Mouse (Mus musculus) lung, embryonic 15.5 days (tissue): ENCODE measurements around the gene C2cd3. TPM values are rescaled to one million over a fixed set of nuclear protein-coding genes. Genes with fewer than 3 reads are reported as not detected.
A peak's percentile ranks its signal among the peaks of the same experiment; 100 is the strongest.

ENCODE experiments used
- ATAC-seq: fragments of 200-750 bp; cut with Nextera tagmentation; 2 replicates; pipeline ENCODE4 v1.8.0; 2017; ENCODE audit warnings: moderate number of reproducible peaks, borderline replicate concordance; ENCODE audit not compliant: low FRiP score, low TSS enrichment; ENCODE audit errors: extremely low read depth
- H3K27ac ChIP-seq: fragments of 300-500 bp; sonication (generic); 2 replicates; pipeline ENCODE4 v1.5.1; 2015; ENCODE audit warnings: moderate library complexity, mild to moderate bottlenecking, inconsistent platforms
- H3K27me3 ChIP-seq: fragments of 300-500 bp; sonication (generic); 2 replicates; pipeline ENCODE4 v1.6.1; 2015; ENCODE audit warnings: inconsistent platforms
- H3K36me3 ChIP-seq: fragments of 300-500 bp; sonication (generic); 2 replicates; pipeline ENCODE4 v1.6.1; 2015; ENCODE audit warnings: inconsistent platforms
- H3K4me1 ChIP-seq: fragments of 300-500 bp; sonication (generic); 2 replicates; pipeline ENCODE4 v1.6.1; 2015; ENCODE audit warnings: inconsistent platforms
- H3K4me2 ChIP-seq: fragments of 300-500 bp; sonication (generic); 2 replicates; pipeline ENCODE4 v1.6.1; 2015; ENCODE audit warnings: inconsistent platforms, mild to moderate bottlenecking, moderate library complexity
- H3K4me3 ChIP-seq: fragments of 300-500 bp; sonication (generic); 2 replicates; pipeline ENCODE4 v1.5.1; 2015; ENCODE audit warnings: mild to moderate bottlenecking, inconsistent platforms
- H3K9ac ChIP-seq: fragments of 300-500 bp; sonication (generic); 2 replicates; pipeline ENCODE4 v1.6.1; 2015; ENCODE audit warnings: inconsistent platforms
- H3K9me3 ChIP-seq: fragments of 300-500 bp; sonication (generic); 2 replicates; pipeline ENCODE4 v1.6.1; 2016; ENCODE audit warnings: inconsistent platforms
- WGBS: fragments of 180-500 bp; shearing (Covaris S2); methylation state at CpG from one replicate; pipeline ENCODE4 v1.1.7; 2015; 5-methylcytosine and 5-hydroxymethylcytosine counted together
- polyA plus RNA-seq: library from polyadenylated mRNA; unstranded; fragments of >200 nt; fragmentation: Nextera tagmentation; extraction: Ambion mirVana; gene quantifications from 2 replicates; pipeline ENCODE4 v1.2.1, GENCODE M21; 2015

The C2cd3 gene
- polyA plus RNA-seq, 1 experiment from 2014 or later = 20.7 TPM

GRCm38 (mm10) chr7:100364888-100365287, 7.1 kb upstream of the C2cd3 start:
- 39% methylated on average over 6 of the region's 6 CpGs for WGBS
- Histone ChIP-seq H3K4me1 (0 out of 2 replicates have a peak, but pooled peaks cover 5% of the 10 kb centered on the region), H3K4me3 (no peak overlapping the region), H3K9me3 (no peaks in the 10 kb centered on the region), H3K27me3 (no peaks in the 10 kb centered on the region), H3K4me2 (no peak overlapping the region), H3K9ac (no peak overlapping the region), H3K36me3 (no peaks in the 10 kb centered on the region), H3K27ac (no peak overlapping the region)
- no peak for ATAC-seq

DNA sequence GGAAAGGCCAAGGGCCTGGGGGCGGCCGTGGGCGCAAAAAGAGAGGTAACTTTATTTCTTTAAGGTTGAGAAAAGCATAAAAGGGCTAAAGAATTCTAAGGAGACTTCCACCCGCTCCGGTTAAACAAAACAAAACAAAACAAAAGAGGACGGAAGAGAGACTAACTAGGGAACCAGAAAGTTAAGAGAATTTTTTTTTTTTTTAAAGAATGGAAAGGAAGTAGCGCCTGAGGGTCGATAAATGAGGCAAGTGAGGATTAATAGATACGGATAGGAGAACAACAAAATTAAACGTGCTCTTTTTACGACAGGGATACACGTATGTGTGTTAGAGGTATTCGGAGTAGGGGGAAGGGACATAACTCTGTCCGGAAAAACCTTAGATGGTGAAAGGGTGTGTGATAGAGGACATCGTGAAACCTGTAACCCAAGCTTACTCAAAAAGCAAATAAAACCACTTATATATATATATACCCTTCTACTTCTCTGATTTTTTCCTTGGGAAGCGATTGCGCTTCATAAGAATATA, 483 bp downstream of the C2cd3 start:
- no peaks in the 10 kb centered on the region for H3K27me3 ChIP-seq
- WGBS = 6% methylated on average over 17 of the region's 17 CpGs
- H3K27ac ChIP-seq = peak overlapping the region; percentile 80
- H3K36me3 ChIP-seq = 0 out of 2 replicates have a peak, but pooled peaks cover 3% of the 10 kb centered on the region
- peaks cover 18% of the 10 kb centered on the region for H3K4me1 ChIP-seq
- H3K4me3 ChIP-seq = peak overlapping the region; percentile 78
- no peaks in the 10 kb centered on the region for H3K9me3 ChIP-seq
- peak overlapping the region; percentile 48 for H3K9ac ChIP-seq
- peak overlapping the region; percentile 58 for H3K4me2 ChIP-seq
- no peak for ATAC-seq

- Histone ChIP-seq H3K27me3 (no peaks in the 10 kb centered on the region), H3K4me3 (no peak overlapping the region), H3K4me1 (no peaks in the 10 kb centered on the region), H3K27ac (no peak overlapping the region), H3K4me2 (no peak overlapping the region), H3K9ac (no peak overlapping the region), H3K9me3 (no peaks in the 10 kb centered on the region), H3K36me3 (peaks cover 30% of the 10 kb centered on the region)
- no peak for ATAC-seq
- 76% methylated on average over 2 of the region's 2 CpGs for WGBS
These were observed 6.2 kb downstream of the C2cd3 start for GRCm38 (mm10) chr7:100378257-100378656.

GRCm38 (mm10) chr7:100381161-100381560, 9.1 kb downstream of the C2cd3 start:
- H3K9me3 ChIP-seq = no peaks in the 10 kb centered on the region
- H3K27ac ChIP-seq = no peak overlapping the region
- no peak for ATAC-seq
- H3K4me1 ChIP-seq = no peaks in the 10 kb centered on the region
- peaks cover 35% of the 10 kb centered on the region for H3K36me3 ChIP-seq
- no peaks in the 10 kb centered on the region for H3K27me3 ChIP-seq
- H3K9ac ChIP-seq = no peak overlapping the region
- no peak overlapping the region for H3K4me2 ChIP-seq
- H3K4me3 ChIP-seq = no peak overlapping the region

GRCm38 (mm10) chr7:100383207-100383606, 11.2 kb downstream of the C2cd3 start:
- Histone ChIP-seq H3K9me3 (no peaks in the 10 kb centered on the region), H3K36me3 (peaks cover 29% of the 10 kb centered on the region), H3K4me1 (no peaks in the 10 kb centered on the region), H3K27me3 (no peaks in the 10 kb centered on the region), H3K27ac (no peak overlapping the region), H3K4me2 (no peak overlapping the region), H3K9ac (no peak overlapping the region), H3K4me3 (no peak overlapping the region)
- ATAC-seq = no peak
- WGBS = 79% methylated on average over 2 of the region's 2 CpGs

- H3K27me3 ChIP-seq = no peaks in the 10 kb centered on the region
- WGBS = 86% methylated on average over 2 of the region's 2 CpGs
- no peak overlapping the region for H3K9ac ChIP-seq
- H3K4me1 ChIP-seq = no peaks in the 10 kb centered on the region
- H3K36me3 ChIP-seq = peaks cover 24% of the 10 kb centered on the region; the same call in 1 of the 2 replicates
- H3K4me2 ChIP-seq = no peak overlapping the region
- no peak overlapping the region for H3K4me3 ChIP-seq
- no peak for ATAC-seq
- no peaks in the 10 kb centered on the region for H3K9me3 ChIP-seq
- no peak overlapping the region for H3K27ac ChIP-seq
These were observed 16.1 kb downstream of the C2cd3 start for GRCm38 (mm10) chr7:100388174-100388573.

DNA sequence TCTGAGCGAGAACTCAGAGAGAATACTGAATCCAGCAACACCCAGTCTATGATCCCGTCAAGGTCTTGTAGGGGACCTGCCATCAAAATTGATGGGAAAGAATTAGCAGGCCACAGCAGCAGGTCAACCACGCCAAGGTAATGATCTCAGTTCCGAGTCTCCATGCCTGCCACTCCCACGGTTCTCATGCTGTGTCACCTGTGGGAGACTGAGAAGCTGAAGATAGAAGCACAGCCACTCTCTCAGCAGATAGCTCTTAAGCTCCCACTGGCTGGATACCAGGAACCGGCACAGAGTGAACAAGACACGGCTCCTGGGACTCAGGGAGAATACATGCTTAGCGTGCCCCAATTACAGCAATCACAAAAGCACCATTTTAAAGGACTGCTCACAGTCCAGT, 18.1 kb downstream of the C2cd3 start:
- Histone ChIP-seq H3K4me2 (no peak overlapping the region), H3K27ac (no peak overlapping the region), H3K9ac (no peak overlapping the region), H3K4me1 (no peaks in the 10 kb centered on the region), H3K36me3 (peaks cover 28% of the 10 kb centered on the region; the same call in 1 of the 2 replicates), H3K9me3 (no peaks in the 10 kb centered on the region), H3K27me3 (no peaks in the 10 kb centered on the region), H3K4me3 (no peak overlapping the region)
- no peak for ATAC-seq
- WGBS = 80% methylated on average over 8 of the region's 8 CpGs

DNA sequence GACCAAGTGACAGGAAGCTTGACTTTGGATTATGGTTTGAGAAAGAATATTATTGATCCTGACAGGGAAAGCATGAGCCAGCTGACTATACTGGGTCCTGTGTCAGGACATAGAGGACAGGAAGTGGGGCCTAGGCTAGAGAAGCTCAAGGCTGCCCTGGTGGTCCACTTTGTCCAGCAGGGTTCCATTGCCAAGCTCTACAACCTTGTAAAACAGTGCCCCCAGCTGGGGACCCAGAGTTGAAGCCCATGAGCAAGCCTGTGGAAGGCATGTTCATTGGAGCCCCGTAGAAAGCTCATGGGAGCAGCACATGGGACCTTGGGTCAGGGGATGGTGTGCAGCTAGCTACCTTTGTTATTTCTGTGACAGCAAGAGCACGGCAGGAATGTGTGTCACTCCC, 20.2 kb downstream of the C2cd3 start:
- Histone ChIP-seq H3K4me1 (no peaks in the 10 kb centered on the region), H3K9ac (no peak overlapping the region), H3K27me3 (no peaks in the 10 kb centered on the region), H3K4me3 (no peak overlapping the region), H3K36me3 (peaks cover 42% of the 10 kb centered on the region), H3K4me2 (no peak overlapping the region), H3K9me3 (no peaks in the 10 kb centered on the region), H3K27ac (no peak overlapping the region)
- ATAC-seq = no peak
- 76% methylated on average over 2 of the region's 2 CpGs for WGBS

DNA sequence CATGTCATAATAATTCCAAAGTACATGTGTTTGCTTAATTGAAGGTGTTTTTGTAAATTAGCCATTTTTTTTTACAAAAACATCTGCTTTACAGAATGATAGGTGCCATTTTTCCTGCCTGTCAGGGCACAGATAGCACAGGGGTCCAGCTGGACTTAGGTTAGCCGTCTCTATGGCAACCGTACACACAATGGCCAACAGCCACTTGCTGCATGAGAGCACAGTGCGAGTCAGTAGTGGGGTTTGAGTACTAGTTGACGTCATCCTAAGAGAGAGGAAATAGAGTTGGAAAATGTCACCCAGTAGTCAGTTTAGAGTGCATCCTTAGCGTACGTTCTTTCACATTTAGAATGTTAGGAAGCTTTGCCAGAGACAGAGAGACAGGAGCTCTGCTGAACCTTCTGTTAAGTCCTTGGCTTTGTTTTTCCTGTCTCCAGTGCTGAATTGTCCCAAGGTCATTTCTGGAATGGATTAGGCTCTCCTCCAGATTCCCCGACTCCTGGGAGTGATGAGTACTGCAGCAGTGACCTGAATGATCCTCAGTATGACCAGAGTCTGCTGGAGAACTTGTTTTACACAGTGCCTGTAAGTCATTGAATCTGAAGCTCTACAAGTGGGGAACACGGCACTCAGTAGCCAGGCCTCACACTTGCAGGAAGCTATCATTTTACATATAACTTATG, 27.3 kb downstream of the C2cd3 start:
- Histone ChIP-seq H3K36me3 (peaks cover 52% of the 10 kb centered on the region), H3K4me3 (no peak overlapping the region), H3K27ac (no peak overlapping the region), H3K4me1 (no peaks in the 10 kb centered on the region), H3K9me3 (no peaks in the 10 kb centered on the region), H3K27me3 (no peaks in the 10 kb centered on the region), H3K4me2 (no peak overlapping the region), H3K9ac (no peak overlapping the region)
- ATAC-seq = no peak
- 67% methylated on average over 8 of the region's 8 CpGs for WGBS

- no peaks in the 10 kb centered on the region for H3K4me1 ChIP-seq
- no peak overlapping the region for H3K4me2 ChIP-seq
- H3K27ac ChIP-seq = no peak overlapping the region
- H3K36me3 ChIP-seq = peaks cover 49% of the 10 kb centered on the region
- ATAC-seq = no peak
- no peaks in the 10 kb centered on the region for H3K27me3 ChIP-seq
- WGBS = 57% methylated on average over 4 of the region's 4 CpGs
- H3K9me3 ChIP-seq = no peaks in the 10 kb centered on the region
- no peak overlapping the region for H3K4me3 ChIP-seq
- H3K9ac ChIP-seq = no peak overlapping the region
These were observed 29.0 kb downstream of the C2cd3 start for GRCm38 (mm10) chr7:100400899-100401539.

DNA sequence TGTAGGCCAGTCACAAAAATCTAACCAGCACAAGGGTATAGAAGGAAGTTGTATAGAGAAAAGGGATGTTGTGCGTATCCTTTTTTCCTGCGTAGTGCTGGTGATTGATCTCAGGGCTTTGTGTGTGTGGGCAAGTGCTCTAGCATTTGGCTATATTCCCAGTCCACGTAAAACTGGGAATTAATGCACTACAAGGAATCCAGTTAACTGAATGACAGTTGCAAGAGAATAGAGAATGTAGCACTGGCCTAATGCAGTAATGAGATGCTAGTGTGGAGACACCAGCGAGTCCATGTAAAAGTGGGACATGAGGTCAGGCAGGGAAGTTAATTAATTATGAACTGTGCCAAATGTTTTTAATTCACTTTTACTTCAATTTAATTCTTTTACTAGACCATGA, 30.7 kb downstream of the C2cd3 start:
- ATAC-seq = no peak
- no peak overlapping the region for H3K4me3 ChIP-seq
- H3K4me2 ChIP-seq = no peak overlapping the region
- 81% methylated on average over 4 of the region's 4 CpGs for WGBS
- no peaks in the 10 kb centered on the region for H3K9me3 ChIP-seq
- no peak overlapping the region for H3K9ac ChIP-seq
- H3K4me1 ChIP-seq = no peaks in the 10 kb centered on the region
- H3K27me3 ChIP-seq = no peaks in the 10 kb centered on the region
- H3K27ac ChIP-seq = no peak overlapping the region
- peaks cover 55% of the 10 kb centered on the region for H3K36me3 ChIP-seq

- Histone ChIP-seq H3K4me3 (no peak overlapping the region), H3K4me2 (no peak overlapping the region), H3K9me3 (no peaks in the 10 kb centered on the region), H3K4me1 (no peaks in the 10 kb centered on the region), H3K9ac (no peak overlapping the region), H3K27ac (no peak overlapping the region), H3K36me3 (peaks cover 66% of the 10 kb centered on the region), H3K27me3 (no peaks in the 10 kb centered on the region)
- 92% methylated on average over 5 of the region's 5 CpGs for WGBS
- ATAC-seq = no peak
These were observed 35.6 kb downstream of the C2cd3 start for GRCm38 (mm10) chr7:100407677-100408076.
